Mouse (Mus musculus) intestine, embryonic 16.5 days (tissue): ENCODE data around the gene Cfap299. TPM values are rescaled to one million over a fixed set of nuclear protein-coding genes. Genes with fewer than 3 reads are reported as not detected.

ENCODE experiments used
- ATAC-seq: fragments of 200-750 bp; cut with Nextera tagmentation; 2 replicates; pipeline ENCODE4 v1.8.0; 2017; ENCODE audit warnings: moderate TSS enrichment, moderate library complexity
- H3K27ac ChIP-seq: fragments of 300-500 bp; sonication (generic); 2 replicates; pipeline ENCODE4 v1.5.1; 2014; ENCODE audit warnings: mild to moderate bottlenecking, low read length
- H3K27me3 ChIP-seq: fragments of 300-500 bp; sonication (generic); replicated peaks from 2 replicates; pipeline ENCODE4 v1.6.1; 2014; ENCODE audit warnings: low read length, control low read depth, mixed read lengths; ENCODE audit not compliant: control insufficient read depth, insufficient read depth
- H3K36me3 ChIP-seq: fragments of 300-500 bp; sonication (generic); 2 replicates; pipeline ENCODE4 v1.6.1; 2014; ENCODE audit warnings: low read length, control low read depth; ENCODE audit not compliant: control insufficient read depth, insufficient read depth
- H3K4me1 ChIP-seq: fragments of 300-500 bp; sonication (generic); 2 replicates; pipeline ENCODE4 v1.6.1; 2014; ENCODE audit warnings: low read length, control low read depth, mixed read lengths; ENCODE audit not compliant: control insufficient read depth, insufficient read depth
- H3K4me2 ChIP-seq: fragments of 300-500 bp; sonication (generic); 2 replicates; pipeline ENCODE4 v1.6.1; 2014; ENCODE audit warnings: low read depth, low read length, control low read depth
- H3K4me3 ChIP-seq: fragments of 300-500 bp; sonication (generic); 2 replicates; pipeline ENCODE4 v1.5.1; 2014; ENCODE audit warnings: mild to moderate bottlenecking, low read length
- H3K9ac ChIP-seq: fragments of 300-500 bp; sonication (generic); 2 replicates; pipeline ENCODE4 v1.6.1; 2014; ENCODE audit warnings: low read depth, low read length
- H3K9me3 ChIP-seq: fragments of 300-500 bp; sonication (generic); 2 replicates; pipeline ENCODE4 v1.6.1; 2016; ENCODE audit warnings: low read length, control low read depth; ENCODE audit not compliant: control insufficient read depth
- WGBS: fragments of 180-500 bp; shearing (Covaris S2); extraction: QIAGEN DNeasy Blood & Tissue Kit; methylation state at CpG from one replicate; pipeline ENCODE4 v1.1.7; 2014; 5-methylcytosine and 5-hydroxymethylcytosine counted together
- polyA plus RNA-seq: library from polyadenylated mRNA; unstranded; fragments of >200 nt; fragmentation: Nextera tagmentation; extraction: Ambion mirVana; gene quantifications from 2 replicates; pipeline ENCODE4 v1.2.1, GENCODE M21; 2015

The Cfap299 gene
- polyA plus RNA-seq, 1 experiment from 2014 or later: 0.49 TPM

DNA sequence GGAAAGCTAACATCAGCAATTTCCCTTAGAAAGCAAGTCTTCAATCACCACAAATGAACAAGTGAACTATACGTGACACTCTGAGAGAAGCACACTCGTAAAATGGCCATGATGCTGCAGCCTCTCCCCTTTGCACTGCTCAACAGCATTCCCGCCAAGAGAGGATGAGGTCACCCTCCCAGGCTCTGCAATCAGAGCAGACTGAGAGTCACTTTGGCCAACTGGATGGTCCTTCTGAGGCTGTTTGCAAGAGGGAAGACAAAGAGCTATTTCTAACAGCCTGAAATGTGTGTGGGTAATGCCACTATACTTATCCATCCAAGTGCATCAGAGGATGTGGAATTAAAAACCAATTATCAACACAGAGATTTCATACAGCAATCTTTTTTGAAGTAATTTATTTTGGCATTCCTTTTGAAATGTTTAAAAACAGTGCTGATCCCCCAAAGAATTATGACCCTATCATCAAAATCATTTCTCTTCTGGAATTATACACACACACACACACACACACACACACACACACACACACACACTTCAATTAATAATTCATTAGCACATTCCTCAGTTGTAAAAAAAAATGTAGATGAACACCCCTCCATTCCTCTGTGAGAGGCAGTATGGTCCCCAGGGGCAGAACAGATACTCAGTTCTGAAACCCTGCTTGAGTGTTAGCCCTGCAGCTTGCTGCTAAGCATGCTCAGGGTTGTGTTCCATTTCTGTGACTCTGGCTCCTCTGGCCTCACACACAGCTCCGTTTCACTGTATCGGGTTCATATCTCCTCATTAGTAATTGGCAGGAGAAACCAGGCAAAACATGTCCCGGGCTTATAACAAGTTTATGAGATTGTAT, 403.3 kb downstream of the Cfap299 start:
- Histone ChIP-seq H3K9ac (no peak overlapping the region), H3K9me3 (no peaks in the 10 kb centered on the region), H3K4me1 (no peaks in the 10 kb centered on the region), H3K4me3 (no peak overlapping the region), H3K27me3 (no peaks in the 10 kb centered on the region), H3K27ac (no peak overlapping the region), H3K4me2 (no peak overlapping the region), H3K36me3 (no peaks in the 10 kb centered on the region)
- WGBS: 50% methylated on average over 6 of the region's 6 CpGs
- ATAC-seq: no peak

DNA sequence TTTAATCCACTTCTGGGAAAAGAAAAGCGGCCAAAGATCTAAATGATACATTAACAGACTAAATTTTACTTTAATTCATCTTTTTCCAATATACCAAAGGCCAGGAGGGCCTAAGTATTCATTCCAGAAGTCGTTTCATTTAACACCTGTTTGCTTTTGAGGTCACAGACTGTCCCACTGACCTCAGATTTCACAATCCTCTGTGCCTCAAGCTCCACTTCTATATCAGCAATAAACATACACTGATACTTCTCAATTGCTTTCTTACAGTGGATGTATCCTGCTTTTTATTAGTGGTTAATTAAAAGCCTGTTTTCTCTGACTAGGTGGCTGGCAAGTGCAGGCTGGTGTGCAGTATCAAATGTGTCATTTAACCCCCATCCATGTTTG, 403.9 kb downstream of the Cfap299 start:
- no peak overlapping the region for H3K4me3 ChIP-seq
- H3K27me3 ChIP-seq: no peaks in the 10 kb centered on the region
- WGBS: 58% methylated on average over 2 of the region's 2 CpGs
- H3K4me2 ChIP-seq: no peak overlapping the region
- no peaks in the 10 kb centered on the region for H3K4me1 ChIP-seq
- H3K36me3 ChIP-seq: no peaks in the 10 kb centered on the region
- H3K27ac ChIP-seq: no peak overlapping the region
- H3K9ac ChIP-seq: no peak overlapping the region
- no peaks in the 10 kb centered on the region for H3K9me3 ChIP-seq
- peak; percentile 55; the same call in 1 of the 2 replicates for ATAC-seq

DNA sequence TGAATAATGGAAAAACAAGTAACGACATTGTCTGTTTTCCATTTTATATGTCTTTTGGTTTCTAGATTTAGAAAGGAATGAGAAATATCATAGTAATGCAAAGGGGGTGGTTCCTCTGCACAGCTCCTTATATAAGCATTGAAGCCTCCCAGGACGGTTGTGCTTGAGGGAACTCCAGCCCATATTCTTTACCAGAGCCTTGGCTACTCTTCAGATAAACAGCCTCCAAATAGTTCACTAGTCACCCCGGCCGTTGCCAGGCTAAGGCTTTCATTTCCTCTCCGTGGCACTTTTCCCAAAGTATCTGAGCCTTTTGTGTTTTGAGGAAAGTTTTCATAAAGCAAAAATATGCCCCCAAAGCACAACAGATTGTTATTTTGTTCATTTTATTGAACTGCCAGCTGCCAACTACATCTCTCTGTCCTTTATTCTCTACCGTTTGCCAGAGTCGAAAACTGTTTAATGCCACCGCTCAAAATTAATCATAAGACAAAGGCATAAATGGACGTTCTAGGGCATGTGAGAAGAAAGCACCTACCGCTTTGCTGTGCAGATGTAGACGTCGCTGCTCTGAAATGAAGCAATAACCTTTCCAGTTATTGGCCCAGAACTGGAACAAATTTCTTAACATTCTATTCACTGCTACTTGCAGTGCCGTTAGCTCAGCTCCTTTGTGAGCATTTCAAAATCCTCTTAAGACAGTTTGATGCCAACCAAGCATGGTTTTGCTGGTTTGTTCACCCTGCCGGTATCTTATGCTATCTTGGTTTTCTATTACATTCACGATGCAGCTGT, 433.0 kb downstream of the Cfap299 start:
- 80% methylated on average over 15 of the region's 15 CpGs for WGBS
- no peak overlapping the region for H3K4me2 ChIP-seq
- no peaks in the 10 kb centered on the region for H3K4me1 ChIP-seq
- H3K36me3 ChIP-seq: no peaks in the 10 kb centered on the region
- no peak overlapping the region for H3K9ac ChIP-seq
- no peak overlapping the region for H3K4me3 ChIP-seq
- H3K27me3 ChIP-seq: no peaks in the 10 kb centered on the region
- H3K9me3 ChIP-seq: no peaks in the 10 kb centered on the region
- ATAC-seq: no peak
- no peak overlapping the region for H3K27ac ChIP-seq

DNA sequence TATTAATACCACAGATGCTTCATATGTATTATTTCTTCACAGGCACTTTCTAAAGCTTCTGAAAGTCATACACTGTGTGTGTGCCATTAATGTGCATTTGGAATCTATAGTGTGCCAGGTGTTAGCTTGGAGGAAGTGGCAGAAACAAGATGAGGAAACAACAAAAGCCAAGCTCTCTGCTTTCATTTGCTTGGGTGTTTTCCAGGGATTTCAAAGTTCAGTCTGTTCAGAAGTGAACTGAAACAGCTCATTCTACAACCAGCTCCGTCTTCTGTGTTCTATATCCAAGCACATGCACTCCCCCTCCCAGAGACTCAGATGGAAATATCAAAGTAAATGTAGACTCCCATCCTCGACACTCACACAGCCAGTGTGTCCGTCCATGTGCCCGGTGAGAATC, 449.5 kb downstream of the Cfap299 start:
- no peak for ATAC-seq
- WGBS: 84% methylated on average over 4 of the region's 4 CpGs
- no peaks in the 10 kb centered on the region for H3K4me1 ChIP-seq
- H3K36me3 ChIP-seq: no peaks in the 10 kb centered on the region
- H3K4me2 ChIP-seq: no peak overlapping the region
- H3K9ac ChIP-seq: no peak overlapping the region
- no peak overlapping the region for H3K27ac ChIP-seq
- no peaks in the 10 kb centered on the region for H3K27me3 ChIP-seq
- no peaks in the 10 kb centered on the region for H3K9me3 ChIP-seq
- H3K4me3 ChIP-seq: no peak overlapping the region

DNA sequence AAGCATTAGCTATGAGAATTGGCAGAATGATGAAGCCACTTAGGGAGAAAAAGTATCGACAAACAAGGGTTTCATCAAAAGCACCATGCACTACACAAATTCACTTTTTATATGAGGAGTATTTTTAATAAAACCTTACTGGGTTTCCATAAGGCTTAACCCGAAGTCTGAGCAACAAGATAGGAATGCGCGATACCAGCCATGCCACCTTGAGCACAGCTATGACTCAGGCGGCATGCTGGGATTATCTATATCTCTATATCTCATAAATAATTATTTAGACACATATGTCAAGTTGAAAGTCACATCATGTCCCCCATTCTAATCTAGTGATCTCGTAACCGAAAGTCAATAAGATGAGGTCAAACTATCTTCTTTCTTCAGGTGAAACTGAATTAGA, 453.0 kb downstream of the Cfap299 start:
- Histone ChIP-seq H3K36me3 (no peaks in the 10 kb centered on the region), H3K4me1 (no peaks in the 10 kb centered on the region), H3K4me3 (no peak overlapping the region), H3K9ac (no peak overlapping the region), H3K27me3 (no peaks in the 10 kb centered on the region), H3K9me3 (no peaks in the 10 kb centered on the region), H3K4me2 (no peak overlapping the region), H3K27ac (no peak overlapping the region)
- ATAC-seq: no peak
- WGBS: 95% methylated on average over 7 of the region's 7 CpGs

DNA sequence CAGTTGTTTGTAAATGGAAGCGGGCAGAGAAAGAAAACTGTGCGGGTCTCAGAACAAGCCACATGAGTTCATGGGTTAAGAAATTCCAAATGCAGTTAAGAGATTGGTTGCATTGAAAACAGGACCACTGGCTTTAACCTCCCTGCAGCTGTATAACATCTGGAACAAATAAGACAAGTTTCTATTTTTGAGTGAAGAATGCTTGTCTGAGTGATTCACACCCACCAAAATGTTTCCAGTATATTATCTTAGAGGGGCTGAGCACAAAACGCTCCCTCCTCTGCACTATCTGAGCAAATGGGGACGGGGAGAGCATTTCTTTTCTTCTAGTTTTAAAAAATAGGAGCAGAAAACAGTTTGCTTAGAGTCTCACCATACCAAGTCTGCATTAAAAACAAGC, 458.6 kb downstream of the Cfap299 start:
- WGBS: 69% methylated on average over 4 of the region's 4 CpGs
- Histone ChIP-seq H3K4me2 (no peak overlapping the region), H3K4me1 (no peaks in the 10 kb centered on the region), H3K9ac (no peak overlapping the region), H3K27ac (no peak overlapping the region), H3K4me3 (no peak overlapping the region), H3K36me3 (no peaks in the 10 kb centered on the region), H3K9me3 (no peaks in the 10 kb centered on the region), H3K27me3 (no peaks in the 10 kb centered on the region)
- ATAC-seq: no peak

DNA sequence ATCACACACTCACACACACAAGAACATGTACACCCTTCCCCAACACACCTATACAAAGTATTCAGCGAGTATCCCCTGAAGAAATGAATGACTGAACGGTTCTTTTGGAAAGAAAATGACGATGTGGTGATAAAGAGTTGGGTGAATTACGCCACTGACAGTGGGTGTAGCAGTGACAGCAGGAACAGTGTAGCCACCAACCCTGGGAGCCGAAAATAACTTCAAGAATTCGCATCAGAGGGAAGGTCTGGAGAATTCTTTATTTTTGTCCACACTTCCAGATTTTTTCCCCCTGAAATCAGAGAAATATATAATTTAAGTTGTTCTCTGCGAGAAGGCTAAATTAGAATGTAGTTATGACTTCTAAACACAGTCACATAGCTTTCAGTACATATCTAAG, 459.5 kb downstream of the Cfap299 start:
- WGBS: 92% methylated on average over 7 of the region's 7 CpGs
- Histone ChIP-seq H3K36me3 (no peaks in the 10 kb centered on the region), H3K4me1 (no peaks in the 10 kb centered on the region), H3K4me2 (no peak overlapping the region), H3K4me3 (no peak overlapping the region), H3K27ac (no peak overlapping the region), H3K27me3 (no peaks in the 10 kb centered on the region), H3K9me3 (no peaks in the 10 kb centered on the region), H3K9ac (no peak overlapping the region)
- ATAC-seq: no peak

DNA sequence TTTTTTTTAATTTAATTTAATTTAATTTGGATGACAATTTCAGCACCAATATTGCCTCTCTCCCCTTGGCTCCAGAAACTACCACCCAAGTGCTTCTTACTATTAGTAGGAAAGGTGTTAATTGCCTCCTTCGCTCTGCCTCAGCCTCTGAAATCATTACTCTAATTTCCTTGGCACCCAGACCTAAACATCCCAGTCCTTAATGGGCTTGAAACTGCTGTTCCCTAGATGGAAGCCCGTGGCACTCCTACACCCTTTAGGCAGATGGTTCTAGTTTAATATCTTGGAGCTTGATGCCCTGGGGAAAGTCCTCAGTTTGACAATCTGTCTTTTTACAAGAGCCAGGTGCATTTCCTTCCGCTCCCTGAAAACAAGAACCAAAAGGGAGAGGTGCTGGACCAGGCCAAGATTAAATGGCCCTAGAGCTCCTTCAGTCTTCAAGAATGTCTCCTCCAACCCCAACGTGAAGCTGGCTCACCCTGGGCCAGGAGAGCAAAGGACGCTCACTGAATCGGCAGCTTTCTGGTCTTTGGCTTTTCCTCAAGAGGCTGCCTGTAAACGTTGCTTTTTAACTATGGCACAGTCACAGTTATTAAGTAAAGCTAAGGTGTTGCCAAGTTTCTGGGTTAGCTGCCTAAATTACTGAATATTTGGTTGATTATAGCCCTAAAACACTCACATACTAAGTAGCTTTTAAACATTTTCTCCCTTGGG, 461.9 kb downstream of the Cfap299 start:
- H3K27ac ChIP-seq: no peak overlapping the region
- H3K4me2 ChIP-seq: no peak overlapping the region
- WGBS: 70% methylated on average over 7 of the region's 7 CpGs
- H3K27me3 ChIP-seq: no peaks in the 10 kb centered on the region
- H3K9ac ChIP-seq: no peak overlapping the region
- H3K4me1 ChIP-seq: no peaks in the 10 kb centered on the region
- ATAC-seq: no peak
- no peak overlapping the region for H3K4me3 ChIP-seq
- no peaks in the 10 kb centered on the region for H3K9me3 ChIP-seq
- no peaks in the 10 kb centered on the region for H3K36me3 ChIP-seq

DNA sequence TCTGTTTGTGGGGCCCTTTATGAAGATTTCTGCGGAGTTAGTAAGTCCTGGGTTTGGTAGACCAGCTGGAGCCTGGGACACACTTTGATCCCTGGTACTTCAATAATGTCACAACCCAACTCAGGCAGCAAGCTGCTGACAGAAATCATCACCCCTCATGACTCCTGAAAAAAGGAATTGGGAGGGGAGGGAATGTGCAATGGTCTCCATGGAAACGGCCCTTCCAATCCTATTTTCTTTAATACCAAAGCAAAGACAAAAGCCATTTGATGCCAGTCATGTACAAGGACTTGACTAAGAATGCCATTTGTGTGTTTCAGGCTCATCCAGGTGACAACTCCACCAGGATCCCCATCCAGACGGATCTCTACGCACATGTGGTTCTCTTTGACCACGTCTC, 472.4 kb downstream of the Cfap299 start:
- ATAC-seq: no peak

More for the DNA sequence above, 472.4 kb downstream of the Cfap299 start:
- Histone ChIP-seq H3K9me3 (no peaks in the 10 kb centered on the region), H3K4me2 (no peak overlapping the region), H3K36me3 (no peaks in the 10 kb centered on the region), H3K27me3 (no peaks in the 10 kb centered on the region), H3K27ac (no peak overlapping the region), H3K9ac (no peak overlapping the region), H3K4me1 (no peaks in the 10 kb centered on the region), H3K4me3 (no peak overlapping the region)
- 81% methylated on average over 5 of the region's 5 CpGs for WGBS
